Mouse (Mus musculus): ENCODE measurements around the gene Adamts4. TPM values are rescaled to one million over a fixed set of nuclear protein-coding genes. Genes with fewer than 3 reads are reported as not detected.
"Not testable (repeated sequence)": the region's sequence is repeated elsewhere in the genome, so short reads cannot be mapped to it uniquely, and the experiment has no call there.

Gene Adamts4
- polyA plus RNA-seq, 1 experiment from 2014 or later: 4.1 TPM

GRCm38 (mm10) chr1:171294298-171295062 is 44.3 kb downstream of the Adamts4 start, which contains the start of gene Ufc1:
Gene Ufc1 (minus strand): TSS chr1:171295024.
- Histone ChIP-seq H3K4me2 (ENCODE audit: low read length) (peak within 1 kb of the TSS; percentile 74), H3K27me3 (ENCODE audit: control insufficient read depth, insufficient read depth, low read length) (0 out of 2 replicates have a peak, but pooled peaks cover 9% of the 10 kb centered on the region), H3K9me3 (ENCODE audit: control insufficient read depth, low read length) (no peaks in the 10 kb centered on the region), H3K4me3 (replicated peaks; ENCODE audit: low read depth, low read length) (peak within 1 kb of the TSS; percentile 76), H3K4me1 (ENCODE audit: control insufficient read depth, insufficient read depth, low read length) (peaks cover 9% of the 10 kb centered on the region), H3K9ac (replicated peaks; ENCODE audit: low read length) (peak within 1 kb of the TSS; percentile 81), H3K27ac (replicated peaks; ENCODE audit: low read depth, low read length) (peak within 1 kb of the TSS; percentile 90), H3K36me3 (ENCODE audit: control insufficient read depth, insufficient read depth, low read length) (peaks cover 6% of the 10 kb centered on the region; the same call in 1 of the 2 replicates)
- ATAC-seq (ENCODE audit: low FRiP score, low TSS enrichment): peak; percentile 86
- peak; percentile 92 for DNase-seq
- WGBS: under 1% methylated on average over 42 of the region's 42 CpGs

GRCm38 (mm10) chr1:171295063-171295402 is 44.8 kb downstream of the Adamts4 start:
- no peaks in the 10 kb centered on the region for H3K9me3 ChIP-seq (ENCODE audit: control insufficient read depth, low read length)
- H3K4me3 ChIP-seq (replicated peaks; ENCODE audit: low read depth, low read length): peak overlapping the region; percentile 76
- 0 out of 2 replicates have a peak, but pooled peaks cover 1% of the 10 kb centered on the region for H3K36me3 ChIP-seq (ENCODE audit: control insufficient read depth, insufficient read depth, low read length)
- H3K9ac ChIP-seq (replicated peaks; ENCODE audit: low read length): peak overlapping the region; percentile 81
- peak overlapping the region; percentile 90 for H3K27ac ChIP-seq (replicated peaks; ENCODE audit: low read depth, low read length)
- WGBS: 20% methylated on average over 3 of the region's 3 CpGs
- H3K4me1 ChIP-seq (ENCODE audit: control insufficient read depth, insufficient read depth, low read length): peaks cover 9% of the 10 kb centered on the region
- H3K27me3 ChIP-seq (ENCODE audit: control insufficient read depth, insufficient read depth, low read length): 0 out of 2 replicates have a peak, but pooled peaks cover 9% of the 10 kb centered on the region
- peak; percentile 16; the same call in 1 of the 2 replicates for ATAC-seq (ENCODE audit: low FRiP score, low TSS enrichment)
- H3K4me2 ChIP-seq (ENCODE audit: low read length): peak overlapping the region; percentile 74
- no peak for DNase-seq

- peaks cover 7% of the 10 kb centered on the region for H3K4me1 ChIP-seq (ENCODE audit: control insufficient read depth, insufficient read depth, low read length)
- 0 out of 2 replicates have a peak, but pooled peaks cover 9% of the 10 kb centered on the region for H3K27me3 ChIP-seq (ENCODE audit: control insufficient read depth, insufficient read depth, low read length)
- no peak overlapping the region for H3K4me2 ChIP-seq (ENCODE audit: low read length)
- 79% methylated on average over 3 of the region's 3 CpGs for WGBS
- no peak overlapping the region for H3K4me3 ChIP-seq (replicated peaks; ENCODE audit: low read depth, low read length)
- H3K9me3 ChIP-seq (ENCODE audit: control insufficient read depth, low read length): no peaks in the 10 kb centered on the region
- no peak for ATAC-seq (ENCODE audit: low FRiP score, low TSS enrichment)
- H3K9ac ChIP-seq (replicated peaks; ENCODE audit: low read length): no peak overlapping the region
- H3K36me3 ChIP-seq (ENCODE audit: control insufficient read depth, insufficient read depth, low read length): no peaks in the 10 kb centered on the region
- no peak for DNase-seq
- H3K27ac ChIP-seq (replicated peaks; ENCODE audit: low read depth, low read length): no peak overlapping the region
These were observed 48.0 kb downstream of the Adamts4 start for GRCm38 (mm10) chr1:171298226-171298625.

- ATAC-seq (ENCODE audit: low FRiP score, low TSS enrichment); H3K27ac ChIP-seq (replicated peaks; ENCODE audit: low read depth, low read length); H3K9me3 ChIP-seq (ENCODE audit: control insufficient read depth, low read length); H3K4me1 ChIP-seq (ENCODE audit: control insufficient read depth, insufficient read depth, low read length); DNase-seq; H3K9ac ChIP-seq (replicated peaks; ENCODE audit: low read length); H3K4me3 ChIP-seq (replicated peaks; ENCODE audit: low read depth, low read length); H3K36me3 ChIP-seq (ENCODE audit: control insufficient read depth, insufficient read depth, low read length); H3K27me3 ChIP-seq (ENCODE audit: control insufficient read depth, insufficient read depth, low read length); H3K4me2 ChIP-seq (ENCODE audit: low read length): not testable (repeated sequence)
- WGBS: 73% methylated on average over 5 of the region's 5 CpGs
These were observed 55.9 kb downstream of the Adamts4 start for GRCm38 (mm10) chr1:171306157-171306556.

- Histone ChIP-seq H3K4me1 (ENCODE audit: control insufficient read depth, insufficient read depth, low read length) (no peaks in the 10 kb centered on the region), H3K4me3 (replicated peaks; ENCODE audit: low read depth, low read length) (no peak overlapping the region), H3K9me3 (ENCODE audit: control insufficient read depth, low read length) (no peaks in the 10 kb centered on the region), H3K27me3 (ENCODE audit: control insufficient read depth, insufficient read depth, low read length) (no peaks in the 10 kb centered on the region), H3K9ac (replicated peaks; ENCODE audit: low read length) (no peak overlapping the region), H3K27ac (replicated peaks; ENCODE audit: low read depth, low read length) (no peak overlapping the region), H3K36me3 (ENCODE audit: control insufficient read depth, insufficient read depth, low read length) (no peaks in the 10 kb centered on the region), H3K4me2 (ENCODE audit: low read length) (no peak overlapping the region)
- ATAC-seq (ENCODE audit: low FRiP score, low TSS enrichment) (no peak), DNase-seq (no peak)
- whole genome bisulfite sequencing: 72% methylated on average over 2 of the region's 2 CpGs
These were observed 59.1 kb downstream of the Adamts4 start for GRCm38 (mm10) chr1:171309321-171309720.

Other genes with a start within 250 kb of the Adamts4 start
- 1.5 TPM in 1 of 2 replicates, not detected in the other for gene Fcgr4, start 231.5 kb upstream of the Adamts4 start, polyA plus RNA-seq (2014; fragmentation: Nextera tagmentation; extraction: Ambion mirVana)
- 2.5 and 8.3 TPM in 2 replicates for gene Fcgr3, start 185.5 kb upstream of the Adamts4 start, polyA plus RNA-seq (2014; fragmentation: Nextera tagmentation; extraction: Ambion mirVana)
- 2.7 and 4.2 TPM in 2 replicates for gene Cfap126, start 136.5 kb upstream of the Adamts4 start, polyA plus RNA-seq (2014; fragmentation: Nextera tagmentation; extraction: Ambion mirVana)
- gene Sdhc, start 99.8 kb upstream of the Adamts4 start, polyA plus RNA-seq (2014; fragmentation: Nextera tagmentation; extraction: Ambion mirVana): 295 and 310 TPM in 2 replicates
- gene Mpz, start 99.7 kb upstream of the Adamts4 start, polyA plus RNA-seq (2014; fragmentation: Nextera tagmentation; extraction: Ambion mirVana): 0.39 and 0.51 TPM in 2 replicates
- gene Pcp4l1, start 54.2 kb upstream of the Adamts4 start, polyA plus RNA-seq (2014; fragmentation: Nextera tagmentation; extraction: Ambion mirVana): 20.0 and 20.5 TPM in 2 replicates
- 0.34 and 0.39 TPM in 2 replicates for gene Nr1i3, start 36.5 kb upstream of the Adamts4 start, polyA plus RNA-seq (2014; fragmentation: Nextera tagmentation; extraction: Ambion mirVana)
- gene Tomm40l, start 27.9 kb upstream of the Adamts4 start, polyA plus RNA-seq (2014; fragmentation: Nextera tagmentation; extraction: Ambion mirVana): 35.3 and 40.4 TPM in 2 replicates
- gene Apoa2, start 25.4 kb upstream of the Adamts4 start, polyA plus RNA-seq (2014; fragmentation: Nextera tagmentation; extraction: Ambion mirVana): 3.3 and 4.1 TPM in 2 replicates
- 6.6 and 28.4 TPM in 2 replicates for gene Fcer1g, start 16.1 kb upstream of the Adamts4 start, polyA plus RNA-seq (2014; fragmentation: Nextera tagmentation; extraction: Ambion mirVana)
- 185 and 220 TPM in 2 replicates for gene Ndufs2, start 967 bp downstream of the Adamts4 start, polyA plus RNA-seq (2014; fragmentation: Nextera tagmentation; extraction: Ambion mirVana)
- 101 and 105 TPM in 2 replicates for gene B4galt3, start 19.9 kb downstream of the Adamts4 start, polyA plus RNA-seq (2014; fragmentation: Nextera tagmentation; extraction: Ambion mirVana)
- gene Ppox, start 30.8 kb downstream of the Adamts4 start, polyA plus RNA-seq (2014; fragmentation: Nextera tagmentation; extraction: Ambion mirVana): 43.2 and 46.8 TPM in 2 replicates
- 92.6 and 98.9 TPM in 2 replicates for gene Usp21, start 37.6 kb downstream of the Adamts4 start, polyA plus RNA-seq (2014; fragmentation: Nextera tagmentation; extraction: Ambion mirVana)
- 120 and 132 TPM in 2 replicates for gene Ufc1, start 44.6 kb downstream of the Adamts4 start, polyA plus RNA-seq (2014; fragmentation: Nextera tagmentation; extraction: Ambion mirVana)
- 49.0 and 61.5 TPM in 2 replicates for gene Dedd, start 78.7 kb downstream of the Adamts4 start, polyA plus RNA-seq (2014; fragmentation: Nextera tagmentation; extraction: Ambion mirVana)
- gene Nit1, start 95.2 kb downstream of the Adamts4 start, polyA plus RNA-seq (2014; fragmentation: Nextera tagmentation; extraction: Ambion mirVana): 39.1 and 45.0 TPM in 2 replicates
- 63.0 and 94.0 TPM in 2 replicates for gene Pfdn2, start 95.2 kb downstream of the Adamts4 start, polyA plus RNA-seq (2014; fragmentation: Nextera tagmentation; extraction: Ambion mirVana)
- gene Klhdc9, start 110.4 kb downstream of the Adamts4 start, polyA plus RNA-seq (2014; fragmentation: Nextera tagmentation; extraction: Ambion mirVana): 3.6 and 3.7 TPM in 2 replicates
- gene Nectin4, start 119.7 kb downstream of the Adamts4 start, polyA plus RNA-seq (2014; fragmentation: Nextera tagmentation; extraction: Ambion mirVana): 1.4 and 1.6 TPM in 2 replicates
- 0.09 and 0.42 TPM in 2 replicates for gene Arhgap30, start 138.5 kb downstream of the Adamts4 start, polyA plus RNA-seq (2014; fragmentation: Nextera tagmentation; extraction: Ambion mirVana)
- gene Usf1, start 160.9 kb downstream of the Adamts4 start, polyA plus RNA-seq (2014; fragmentation: Nextera tagmentation; extraction: Ambion mirVana): 207 and 236 TPM in 2 replicates
- 5.7 and 6.2 TPM in 2 replicates for gene Tstd1, start 168.5 kb downstream of the Adamts4 start, polyA plus RNA-seq (2014; fragmentation: Nextera tagmentation; extraction: Ambion mirVana)
- 3.3 and 8.1 TPM in 2 replicates for gene F11r, start 187.1 kb downstream of the Adamts4 start, polyA plus RNA-seq (2014; fragmentation: Nextera tagmentation; extraction: Ambion mirVana)

All from midbrain, embryonic 14.5 days (tissue).